Mouse (Mus musculus) cerebellum, adult 2 months (tissue): ENCODE measurements at regions not wholly inside any gene's neighbourhood (a gene's known extent, or its start where the extent isn't known, plus 50 kb on each side); places are given as distances from the start of the nearest gene placed in this dataset.

Experiments used
- DNase-seq, 2 experiments: peaks; one replicate each; pipeline ENCODE4 v3.0.0; 2021
- H3K27ac ChIP-seq: fragments of 200-500 bp; 2 replicates; pipeline ENCODE4 v1.5.1; 2012; ENCODE audit warnings: low read length, control low read depth, inconsistent platforms; ENCODE audit not compliant: insufficient read depth
- H3K27me3 ChIP-seq: fragments of 200-500 bp; 2 replicates; pipeline ENCODE4 v1.6.1; 2012; ENCODE audit warnings: inconsistent platforms, mild to moderate bottlenecking, low read length, moderate library complexity; ENCODE audit not compliant: control insufficient read depth, insufficient read depth
- H3K4me1 ChIP-seq: fragments of 200-500 bp; 2 replicates; pipeline ENCODE4 v1.6.1; 2011; ENCODE audit warnings: low read length; ENCODE audit not compliant: control insufficient read depth, insufficient read depth
- H3K4me3 ChIP-seq: fragments of 200-500 bp; replicated peaks from 2 replicates; pipeline ENCODE3; 2011; ENCODE audit warnings: mild to moderate bottlenecking, low read depth, low read length, control low read depth; ENCODE audit not compliant: insufficient read depth
- CTCF ChIP-seq: fragments of 200-500 bp; IDR thresholded peaks from 2 replicates; pipeline ENCODE4 v1.5.1; 2011; ENCODE audit warnings: low read depth, mild to moderate bottlenecking, control low read depth, low read length, moderate library complexity, borderline replicate concordance; ENCODE audit not compliant: insufficient read depth
- POLR2A ChIP-seq: fragments of 200-500 bp; IDR thresholded peaks from 2 replicates; pipeline ENCODE4 v1.6.1; 2011; ENCODE audit warnings: low read length, control low read depth, borderline replicate concordance; ENCODE audit not compliant: insufficient read depth
- WGBS: fragments of 180-500 bp; shearing (Covaris S2); methylation state at CpG from one replicate; pipeline ENCODE4 v1.1.7; 2018; 5-methylcytosine and 5-hydroxymethylcytosine counted together

DNA sequence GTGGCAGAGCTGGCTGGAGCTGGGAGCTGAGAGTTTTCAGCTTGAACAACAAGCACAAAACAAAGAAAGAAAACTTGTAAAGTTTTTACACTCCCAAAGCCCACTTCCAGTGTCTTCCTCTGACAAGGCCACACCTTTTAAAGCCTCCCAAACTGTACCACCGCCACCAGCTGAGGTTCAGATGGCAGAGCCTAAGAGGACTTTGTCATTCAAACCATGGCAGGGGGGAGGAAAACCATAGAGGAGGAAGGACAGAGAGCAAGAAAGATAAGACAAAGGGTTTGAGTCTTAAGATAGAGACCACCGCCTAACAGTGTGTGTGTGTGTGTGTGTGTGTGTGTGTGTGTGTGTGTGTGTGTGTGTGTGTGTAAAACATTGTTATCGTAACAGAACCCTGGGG is 228.1 kb upstream of the Npvf start:
- 82% methylated on average over 3 of the region's 3 CpGs for WGBS
- DNase-seq = no peak
- H3K4me1 ChIP-seq = no peaks in the 10 kb centered on the region
- H3K27ac ChIP-seq = no peak overlapping the region
- no peaks in the 10 kb centered on the region; the same call in 1 of the 2 replicates for H3K27me3 ChIP-seq
- TF ChIP-seq POLR2A (no peak), CTCF (no peak)
- H3K4me3 ChIP-seq = no peak overlapping the region

DNA sequence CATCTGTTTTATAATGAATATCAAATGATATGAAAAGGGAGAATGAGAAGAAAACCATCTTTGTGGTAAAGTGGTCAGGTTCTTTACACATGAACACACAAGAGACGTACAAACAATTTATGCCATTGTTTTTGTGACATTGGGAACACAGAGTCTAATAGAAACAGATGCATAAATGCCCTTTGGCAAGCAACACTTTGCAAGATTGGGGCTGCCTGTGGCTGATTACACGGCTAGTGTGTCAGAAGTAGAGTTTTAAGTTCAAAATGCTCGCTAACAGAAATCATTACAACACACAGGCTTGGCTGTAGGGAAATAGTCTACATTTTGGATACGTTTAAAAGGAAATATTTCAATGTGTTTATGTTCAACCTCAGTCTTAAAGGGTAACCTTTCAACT is 228.5 kb upstream of the Npvf start:
- Histone ChIP-seq H3K27ac (no peak overlapping the region), H3K4me1 (no peaks in the 10 kb centered on the region), H3K27me3 (no peaks in the 10 kb centered on the region; the same call in 1 of the 2 replicates), H3K4me3 (no peak overlapping the region)
- TF ChIP-seq CTCF (no peak), POLR2A (no peak)
- 73% methylated on average over 4 of the region's 4 CpGs for WGBS
- no peak for DNase-seq

DNA sequence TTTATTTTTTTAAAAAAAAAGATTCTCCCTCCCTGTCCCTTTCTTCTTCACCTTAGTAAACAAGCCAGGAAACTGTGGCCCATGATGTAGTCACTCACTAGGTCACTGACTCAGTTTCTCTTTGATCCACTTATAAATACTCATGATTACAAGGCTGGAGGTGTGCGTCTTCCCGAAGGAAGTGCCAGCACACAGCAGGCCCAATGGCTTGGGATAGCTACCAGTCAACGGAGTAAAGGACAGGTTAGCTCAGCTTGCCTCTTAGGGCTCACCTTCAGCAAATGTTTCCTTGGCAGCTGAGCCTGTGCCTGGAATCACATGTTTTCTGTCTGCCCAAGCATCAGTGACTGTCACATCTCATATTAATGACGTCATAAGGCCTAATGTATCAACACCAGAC is 230.8 kb upstream of the Npvf start:
- DNase-seq = no peak
- no peak overlapping the region for H3K27ac ChIP-seq
- TF ChIP-seq POLR2A (no peak), CTCF (no peak)
- no peaks in the 10 kb centered on the region for H3K4me1 ChIP-seq
- H3K4me3 ChIP-seq = no peak overlapping the region
- 47% methylated on average over 4 of the region's 4 CpGs for WGBS
- H3K27me3 ChIP-seq = no peaks in the 10 kb centered on the region; the same call in 1 of the 2 replicates

DNA sequence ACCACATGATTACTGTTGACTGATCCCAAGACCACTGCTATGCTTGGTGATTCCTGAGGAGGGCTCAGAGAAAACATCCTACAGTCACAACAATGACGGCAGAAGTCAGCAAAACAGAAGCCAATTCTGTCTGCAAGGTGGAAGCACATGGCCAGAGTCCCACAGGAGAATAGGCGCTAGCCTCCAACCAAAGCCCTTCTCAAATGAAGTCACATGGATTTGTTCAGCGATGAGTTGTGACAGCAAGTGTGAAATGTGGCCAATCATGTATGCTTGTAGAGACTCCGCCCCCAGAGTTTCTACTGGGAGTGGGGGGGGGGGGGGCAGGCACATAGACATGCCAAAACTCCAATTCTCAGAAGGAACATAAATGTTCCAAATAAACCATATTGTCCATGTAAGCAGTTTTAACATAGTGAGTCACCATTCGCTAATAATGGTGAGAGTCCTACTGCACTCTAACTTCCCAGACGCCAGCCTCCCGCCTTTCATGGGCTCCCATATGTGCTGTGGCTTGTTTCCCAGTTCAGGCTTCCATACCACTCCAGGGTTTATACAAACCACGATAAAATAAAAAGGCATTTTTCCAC is 231.6 kb upstream of the Npvf start:
- Histone ChIP-seq H3K27ac (no peak overlapping the region), H3K27me3 (no peaks in the 10 kb centered on the region; the same call in 1 of the 2 replicates), H3K4me1 (peaks cover 5% of the 10 kb centered on the region; the same call in 1 of the 2 replicates), H3K4me3 (no peak overlapping the region)
- no peak for DNase-seq
- TF ChIP-seq CTCF (no peak), POLR2A (no peak)
- 26% methylated on average over 8 of the region's 8 CpGs for WGBS

DNA sequence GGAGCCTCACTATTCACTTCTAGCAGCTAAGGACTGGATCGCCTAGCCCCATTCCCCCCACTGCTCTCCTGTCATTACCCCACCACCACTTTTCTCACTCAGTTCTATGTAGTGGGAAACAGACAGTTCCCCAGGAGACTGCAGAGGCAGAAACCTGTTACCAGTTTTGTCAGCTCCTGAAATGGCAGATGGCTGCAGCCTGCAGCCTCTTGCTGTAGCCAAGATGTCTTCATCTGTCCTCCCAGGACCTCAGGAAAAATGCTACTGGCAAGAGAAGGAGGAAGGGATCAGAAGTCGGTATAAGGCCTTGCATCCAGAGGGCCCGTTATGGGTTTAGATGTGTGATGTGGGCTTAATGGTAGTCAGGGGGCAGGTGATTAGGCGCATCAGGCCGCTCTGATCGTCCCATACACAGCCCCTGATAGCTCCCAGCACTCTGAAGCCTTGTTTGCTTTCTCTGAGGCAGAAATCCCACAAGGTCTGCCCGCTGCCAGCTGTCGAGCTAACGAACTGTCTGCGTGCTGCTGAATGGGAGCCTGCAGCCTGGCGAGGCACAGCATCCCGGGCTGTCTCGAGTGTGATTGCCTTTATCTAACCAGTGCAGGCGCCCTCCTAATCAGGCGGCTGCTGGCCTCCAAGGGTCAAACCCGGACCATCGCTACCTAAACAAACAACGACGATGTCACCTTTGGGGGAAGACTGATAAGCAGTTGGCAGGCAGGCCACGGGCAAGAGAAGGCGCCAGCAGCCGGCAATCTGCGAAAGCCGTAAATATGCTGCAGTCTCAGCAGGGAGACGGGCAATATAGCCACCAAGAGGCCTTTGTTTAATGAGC is 236.3 kb upstream of the Npvf start:
- no peaks in the 10 kb centered on the region; the same call in 1 of the 2 replicates for H3K27me3 ChIP-seq
- H3K4me3 ChIP-seq = no peak overlapping the region
- peak; percentile 40 to 53 for DNase-seq
- no peak overlapping the region for H3K27ac ChIP-seq
- 25% methylated on average over 25 of the region's 25 CpGs for WGBS
- H3K4me1 ChIP-seq = peaks cover 5% of the 10 kb centered on the region; the same call in 1 of the 2 replicates
- no peak for TF ChIP-seq POLR2A
- no peak for TF ChIP-seq CTCF

DNA sequence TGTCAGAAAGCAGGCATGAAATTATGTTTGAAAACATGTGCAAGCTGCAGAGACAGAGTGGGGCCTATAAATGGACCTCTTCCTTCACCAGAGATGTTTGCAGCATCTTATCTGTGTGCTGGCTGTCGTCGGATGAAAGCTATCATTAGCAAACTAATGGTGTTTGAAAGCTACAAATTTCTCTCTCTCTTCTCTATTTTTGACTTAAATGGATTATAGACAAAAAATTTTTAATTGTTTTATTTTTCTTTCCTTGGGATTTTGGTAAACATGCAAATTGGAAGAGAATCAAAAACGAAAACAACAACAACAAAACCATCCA is 236.9 kb upstream of the Npvf start:
- H3K27ac ChIP-seq = no peak overlapping the region
- WGBS = 93% methylated on average over 3 of the region's 3 CpGs
- H3K4me1 ChIP-seq = peaks cover 5% of the 10 kb centered on the region; the same call in 1 of the 2 replicates
- no peak for DNase-seq
- H3K4me3 ChIP-seq = no peak overlapping the region
- H3K27me3 ChIP-seq = no peaks in the 10 kb centered on the region; the same call in 1 of the 2 replicates
- TF ChIP-seq POLR2A = no peak

DNA sequence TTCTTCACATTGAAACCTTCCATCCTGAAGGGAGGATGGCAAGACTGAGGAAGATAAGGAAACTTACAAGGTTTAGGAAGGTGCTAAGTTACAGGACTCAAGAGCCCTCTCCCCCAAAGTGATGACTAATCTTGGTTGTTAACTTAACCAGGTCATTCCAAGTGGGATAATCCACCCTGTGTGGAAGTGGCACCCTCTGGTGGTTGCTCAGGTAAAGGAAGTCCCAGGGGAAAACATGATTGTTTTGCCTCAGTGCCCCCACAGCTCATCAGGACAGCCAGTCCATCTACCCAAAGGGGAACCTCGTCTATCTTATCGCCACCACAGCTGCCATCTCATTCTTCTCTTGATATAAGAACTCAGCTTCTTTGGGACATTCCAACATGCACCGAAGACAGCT is 244.6 kb upstream of the Npvf start:
- Histone ChIP-seq H3K27ac (no peak overlapping the region), H3K27me3 (no peaks in the 10 kb centered on the region), H3K4me3 (no peak overlapping the region), H3K4me1 (no peaks in the 10 kb centered on the region)
- WGBS = 95% methylated on average over 3 of the region's 3 CpGs
- DNase-seq = no peak
- TF ChIP-seq CTCF (no peak), POLR2A (no peak)

DNA sequence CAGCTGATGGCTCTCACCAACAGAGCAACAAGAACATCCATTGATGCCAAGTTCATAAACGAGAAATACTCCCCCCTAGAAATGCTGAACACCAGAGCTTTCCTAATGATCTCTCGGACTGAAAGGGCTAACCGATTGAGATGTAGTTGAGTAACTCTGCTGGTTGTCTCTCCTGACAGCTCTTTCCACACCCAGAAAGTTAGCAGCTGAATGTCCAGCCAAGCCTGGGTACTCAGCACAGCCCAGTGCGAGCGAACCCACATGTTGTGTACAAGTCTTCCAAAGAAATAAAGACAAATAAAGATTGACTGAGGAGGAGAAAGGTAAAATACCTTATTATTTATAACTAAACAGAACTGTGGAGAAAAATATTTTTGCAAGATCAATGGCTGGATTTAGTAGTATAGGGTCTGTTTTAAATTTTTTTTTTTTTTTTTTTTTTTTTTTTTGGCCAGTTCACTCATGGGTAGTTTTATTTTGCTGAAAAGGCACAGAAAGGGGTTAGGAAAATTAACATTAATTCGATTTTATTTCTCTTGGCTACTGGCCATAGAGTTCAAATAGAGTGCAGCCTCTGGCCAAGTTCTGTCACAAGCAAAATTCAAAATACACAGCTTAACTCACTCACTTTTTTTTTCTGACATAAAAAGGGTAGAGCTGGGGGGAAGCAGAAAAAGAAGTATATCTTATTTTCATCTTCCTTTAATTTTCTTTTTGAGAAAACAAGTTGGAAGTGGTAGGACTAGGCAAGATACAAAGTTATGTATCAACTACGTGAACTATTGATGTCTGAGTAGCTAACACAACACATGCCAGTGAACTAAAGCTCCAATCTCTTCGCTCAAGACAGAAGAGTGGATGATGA is 261.2 kb upstream of the Npvf start:
- Histone ChIP-seq H3K27ac (no peak overlapping the region), H3K27me3 (no peaks in the 10 kb centered on the region), H3K4me1 (no peaks in the 10 kb centered on the region), H3K4me3 (no peak overlapping the region)
- no peak for DNase-seq
- 56% methylated on average over 8 of the region's 8 CpGs for WGBS
- TF ChIP-seq POLR2A (no peak), CTCF (no peak)
